Mouse (Mus musculus) thymus, adult 2 months (tissue): ENCODE measurements around the gene Sertad2.

Experiments
- CTCF ChIP-seq: fragments of 200-500 bp; IDR thresholded peaks from 2 replicates; pipeline ENCODE4 v1.5.1; 2012; ENCODE audit warnings: mild to moderate bottlenecking, control low read depth, low read length, moderate library complexity, borderline replicate concordance; ENCODE audit not compliant: control insufficient read depth, poor library complexity, insufficient read depth; ENCODE audit errors: extremely low read depth
- POLR2A ChIP-seq: fragments of 200-500 bp; IDR thresholded peaks from 2 replicates; pipeline ENCODE4 v1.6.1; 2012; ENCODE audit warnings: mild to moderate bottlenecking, low read length, control low read depth, moderate library complexity; ENCODE audit not compliant: control insufficient read depth, poor library complexity, insufficient read depth; ENCODE audit errors: extremely low read depth

- TF ChIP-seq CTCF (no peak), POLR2A (no peak)
Measured at GRCm38 (mm10) chr11:20555651-20556050, 12.6 kb downstream of the Sertad2 start.
